Mouse (Mus musculus): ENCODE results near the gene Dhx57. TPM values are rescaled to one million over a fixed set of nuclear protein-coding genes. Genes with fewer than 3 reads are reported as not detected.
"Not testable (repeated sequence)": the region's sequence is repeated elsewhere in the genome, so short reads cannot be mapped to it uniquely, and the experiment has no call there.

Gene Dhx57
- polyA plus RNA-seq, 1 experiment from 2014 or later: 54.7 TPM

- peak overlapping the region; percentile 62 for H3K9ac ChIP-seq (replicated peaks; ENCODE audit: low read length)
- no peaks in the 10 kb centered on the region; the same call in 1 of the 2 replicates for H3K36me3 ChIP-seq (ENCODE audit: control insufficient read depth, insufficient read depth, low read length)
- H3K9me3 ChIP-seq (ENCODE audit: control insufficient read depth, low read length): no peaks in the 10 kb centered on the region
- peak overlapping the region; percentile 73 for H3K4me2 ChIP-seq (ENCODE audit: low read length)
- DNase-seq: no peak
- no peaks in the 10 kb centered on the region for H3K27me3 ChIP-seq (ENCODE audit: control insufficient read depth, insufficient read depth, low read length)
- peak overlapping the region; percentile 75 for H3K27ac ChIP-seq (replicated peaks; ENCODE audit: low read depth, low read length)
- peaks cover 3% of the 10 kb centered on the region; the same call in 1 of the 2 replicates for H3K4me1 ChIP-seq (ENCODE audit: control insufficient read depth, insufficient read depth, low read length)
- WGBS: 8% methylated on average over 9 of the region's 9 CpGs
- ATAC-seq (ENCODE audit: low FRiP score, low TSS enrichment): peak; percentile 29; the same call in 1 of the 2 replicates
- H3K4me3 ChIP-seq (replicated peaks; ENCODE audit: low read depth, low read length): peak overlapping the region; percentile 54
These were observed 66.4 kb downstream of the Dhx57 start for GRCm38 (mm10) chr17:80223829-80224228.

DNA sequence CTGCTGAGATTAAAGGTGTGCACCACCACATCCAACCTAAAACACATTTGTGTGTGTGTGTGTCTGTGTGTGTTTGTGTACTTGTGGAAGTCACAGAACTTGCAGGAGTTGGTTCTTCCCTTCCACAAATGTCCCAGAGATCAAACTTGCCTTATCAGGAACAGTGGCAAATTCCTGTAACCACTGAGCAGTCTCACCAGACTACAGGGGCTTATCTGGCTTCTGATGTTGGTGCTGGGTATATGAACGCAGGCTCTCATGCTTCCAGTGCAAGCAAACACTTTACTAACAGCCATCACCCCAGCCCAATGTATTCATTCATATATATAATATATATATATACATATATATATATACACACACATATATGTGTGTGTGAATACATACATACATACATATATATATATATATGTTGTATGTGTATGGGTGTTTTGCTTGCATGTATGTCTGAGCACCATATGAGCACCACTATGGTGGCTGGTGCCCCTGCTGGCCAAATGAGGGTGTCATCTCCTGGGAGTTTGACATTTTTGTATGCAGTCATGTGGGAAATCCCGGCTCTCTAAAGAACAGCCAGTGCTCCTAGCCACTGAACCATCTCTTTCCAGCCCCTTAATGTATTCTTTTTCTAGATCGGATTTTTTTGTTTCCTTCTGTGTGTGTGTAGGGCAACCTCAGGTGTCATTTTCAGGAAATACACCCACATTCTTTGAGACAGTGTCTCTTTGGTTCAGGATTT, 68.2 kb downstream of the Dhx57 start:
- DNase-seq (peak; percentile 27), ATAC-seq (ENCODE audit: low FRiP score, low TSS enrichment) (no peak)
- Histone ChIP-seq H3K9ac (replicated peaks; ENCODE audit: low read length) (no peak overlapping the region), H3K4me3 (replicated peaks; ENCODE audit: low read depth, low read length) (no peak overlapping the region), H3K4me1 (ENCODE audit: control insufficient read depth, insufficient read depth, low read length) (peaks cover 3% of the 10 kb centered on the region; the same call in 1 of the 2 replicates), H3K9me3 (ENCODE audit: control insufficient read depth, low read length) (no peaks in the 10 kb centered on the region), H3K4me2 (ENCODE audit: low read length) (no peak overlapping the region), H3K36me3 (ENCODE audit: control insufficient read depth, insufficient read depth, low read length) (no peaks in the 10 kb centered on the region; the same call in 1 of the 2 replicates), H3K27ac (replicated peaks; ENCODE audit: low read depth, low read length) (no peak overlapping the region), H3K27me3 (ENCODE audit: control insufficient read depth, insufficient read depth, low read length) (no peaks in the 10 kb centered on the region)
- 57% methylated on average over 3 of the region's 3 CpGs for WGBS

DNA sequence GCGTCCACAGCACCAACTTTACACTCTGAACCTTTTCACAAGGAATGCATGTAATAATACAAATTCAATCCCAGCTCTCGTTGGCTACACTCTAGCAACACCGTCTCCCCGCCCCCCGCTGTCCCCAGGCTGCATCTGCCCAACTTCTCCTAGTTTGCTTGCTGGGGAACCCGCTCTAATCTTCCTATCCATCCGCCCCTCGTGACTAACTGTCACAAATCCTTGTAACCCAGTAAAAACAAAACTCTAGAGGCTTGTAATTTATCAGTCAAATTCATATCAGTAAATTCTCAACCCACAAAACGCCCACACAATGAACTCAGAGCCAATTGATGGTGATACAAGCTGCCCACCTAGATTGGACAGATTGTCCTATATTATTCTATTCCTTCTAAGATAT, 69.1 kb downstream of the Dhx57 start:
- no peak overlapping the region for H3K4me2 ChIP-seq (ENCODE audit: low read length)
- no peaks in the 10 kb centered on the region for H3K9me3 ChIP-seq (ENCODE audit: control insufficient read depth, low read length)
- H3K4me1 ChIP-seq (ENCODE audit: control insufficient read depth, insufficient read depth, low read length): peaks cover 3% of the 10 kb centered on the region; the same call in 1 of the 2 replicates
- no peak overlapping the region for H3K4me3 ChIP-seq (replicated peaks; ENCODE audit: low read depth, low read length)
- ATAC-seq (ENCODE audit: low FRiP score, low TSS enrichment) (no peak), DNase-seq (no peak)
- H3K36me3 ChIP-seq (ENCODE audit: control insufficient read depth, insufficient read depth, low read length): no peaks in the 10 kb centered on the region
- no peak overlapping the region for H3K9ac ChIP-seq (replicated peaks; ENCODE audit: low read length)
- no peaks in the 10 kb centered on the region for H3K27me3 ChIP-seq (ENCODE audit: control insufficient read depth, insufficient read depth, low read length)
- WGBS: 75% methylated on average over 9 of the region's 9 CpGs
- no peak overlapping the region for H3K27ac ChIP-seq (replicated peaks; ENCODE audit: low read depth, low read length)

DNA sequence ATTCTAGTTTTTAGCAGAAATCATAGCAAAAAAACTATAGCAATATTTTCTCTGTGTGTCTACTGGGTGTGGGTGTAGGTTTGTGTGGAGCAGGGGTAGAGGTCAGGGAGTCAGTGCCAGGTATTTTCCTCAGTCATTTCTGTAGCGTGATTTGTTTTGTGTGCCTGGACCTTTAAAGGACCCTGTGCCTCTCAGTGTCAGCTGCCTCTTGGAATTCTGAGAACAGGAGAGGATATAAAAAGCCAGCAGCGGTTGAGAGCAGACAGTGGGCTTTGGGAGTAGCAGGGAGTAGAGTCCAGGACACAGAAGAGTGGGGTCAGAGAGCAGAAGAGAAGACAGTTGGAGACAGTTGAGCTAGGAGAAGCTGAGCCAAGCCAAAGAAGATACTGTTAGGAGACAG, 70.1 kb downstream of the Dhx57 start:
- Histone ChIP-seq H3K4me1 (ENCODE audit: control insufficient read depth, insufficient read depth, low read length) (peaks cover 3% of the 10 kb centered on the region; the same call in 1 of the 2 replicates), H3K4me2 (ENCODE audit: low read length) (no peak overlapping the region), H3K27me3 (ENCODE audit: control insufficient read depth, insufficient read depth, low read length) (no peaks in the 10 kb centered on the region), H3K4me3 (replicated peaks; ENCODE audit: low read depth, low read length) (no peak overlapping the region), H3K36me3 (ENCODE audit: control insufficient read depth, insufficient read depth, low read length) (no peaks in the 10 kb centered on the region), H3K27ac (replicated peaks; ENCODE audit: low read depth, low read length) (no peak overlapping the region), H3K9ac (replicated peaks; ENCODE audit: low read length) (no peak overlapping the region), H3K9me3 (ENCODE audit: control insufficient read depth, low read length) (no peaks in the 10 kb centered on the region)
- WGBS: 78% methylated on average over 2 of the region's 2 CpGs
- DNase-seq: no peak
- no peak for ATAC-seq (ENCODE audit: low FRiP score, low TSS enrichment)

DNA sequence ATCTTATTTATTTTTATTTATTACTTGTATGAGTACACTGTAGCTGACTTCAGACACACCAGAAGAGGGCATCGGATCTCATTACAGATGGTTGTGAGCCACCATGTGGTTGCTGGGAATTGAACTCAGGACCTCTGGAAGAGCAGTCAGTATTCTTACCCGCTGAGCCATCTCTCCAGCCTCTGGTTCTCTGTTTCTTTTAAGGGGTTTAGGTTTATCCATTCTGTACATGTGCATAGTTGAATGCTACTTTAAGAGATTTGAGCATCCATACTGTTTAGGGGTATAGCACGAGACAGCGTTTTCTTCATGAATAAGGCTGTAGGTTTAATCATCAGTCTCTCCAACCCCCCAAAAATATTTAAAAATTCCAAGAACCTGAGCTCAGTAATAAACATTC, 76.3 kb downstream of the Dhx57 start:
- DNase-seq: not testable (repeated sequence)

GRCm38 (mm10) chr17:80206671-80207581, 83.3 kb downstream of the Dhx57 start, which contains the start of the genes Srsf7 and Ttc39d:
Srsf7 (minus strand) TSS chr17:80207307.
Ttc39d (plus strand) TSS chr17:80207460.
- Histone ChIP-seq H3K4me2 (ENCODE audit: low read length) (peak within 1 kb of the TSS; percentile 93), H3K27me3 (ENCODE audit: control insufficient read depth, insufficient read depth, low read length) (no peaks in the 10 kb centered on the region), H3K36me3 (ENCODE audit: control insufficient read depth, insufficient read depth, low read length) (peaks cover 30% of the 10 kb centered on the region), H3K4me3 (replicated peaks; ENCODE audit: low read depth, low read length) (peak within 1 kb of the TSS; percentile 89), H3K9ac (replicated peaks; ENCODE audit: low read length) (peak within 1 kb of the TSS; percentile 98), H3K27ac (replicated peaks; ENCODE audit: low read depth, low read length) (peak within 1 kb of the TSS; percentile 99), H3K4me1 (ENCODE audit: control insufficient read depth, insufficient read depth, low read length) (peaks cover 9% of the 10 kb centered on the region), H3K9me3 (ENCODE audit: control insufficient read depth, low read length) (no peaks in the 10 kb centered on the region)
- ATAC-seq (ENCODE audit: low FRiP score, low TSS enrichment) (peak; percentile 93), DNase-seq (peak; percentile 100)
- WGBS: under 1% methylated on average over 93 of the region's 95 CpGs

More for the DNA sequence above, 76.3 kb downstream of the Dhx57 start:
- not testable (repeated sequence) for H3K9ac ChIP-seq (replicated peaks; ENCODE audit: low read length); H3K36me3 ChIP-seq (ENCODE audit: control insufficient read depth, insufficient read depth, low read length); H3K27ac ChIP-seq (replicated peaks; ENCODE audit: low read depth, low read length); H3K4me1 ChIP-seq (ENCODE audit: control insufficient read depth, insufficient read depth, low read length); H3K4me2 ChIP-seq (ENCODE audit: low read length); ATAC-seq (ENCODE audit: low FRiP score, low TSS enrichment); H3K27me3 ChIP-seq (ENCODE audit: control insufficient read depth, insufficient read depth, low read length); H3K9me3 ChIP-seq (ENCODE audit: control insufficient read depth, low read length); H3K4me3 ChIP-seq (replicated peaks; ENCODE audit: low read depth, low read length)
- 88% methylated on average over 4 of the region's 4 CpGs for WGBS

DNA sequence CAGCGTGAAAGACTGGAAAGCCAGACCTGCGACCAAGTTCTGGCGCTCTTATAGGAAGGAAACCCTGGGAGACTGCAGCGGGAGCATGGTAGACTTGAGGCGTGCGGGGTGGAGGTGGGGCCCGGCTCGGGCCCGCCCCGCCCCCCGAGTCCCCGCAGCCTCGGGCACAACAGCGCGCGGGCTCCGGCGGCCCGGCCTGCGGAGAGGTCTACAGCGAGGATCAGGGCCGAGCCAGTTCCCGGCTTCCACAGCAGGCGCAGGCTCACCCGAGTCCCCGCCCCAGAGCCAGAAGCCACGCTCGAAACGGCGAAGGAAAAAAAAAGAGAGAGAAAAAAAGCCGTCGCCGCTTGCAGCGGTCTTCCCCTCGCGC, 84.0 kb downstream of the Dhx57 start:
- H3K4me3 ChIP-seq (replicated peaks; ENCODE audit: low read depth, low read length): peak overlapping the region; percentile 89
- peak; percentile 70 for ATAC-seq (ENCODE audit: low FRiP score, low TSS enrichment)
- no peaks in the 10 kb centered on the region for H3K9me3 ChIP-seq (ENCODE audit: control insufficient read depth, low read length)
- H3K27me3 ChIP-seq (ENCODE audit: control insufficient read depth, insufficient read depth, low read length): no peaks in the 10 kb centered on the region
- H3K4me2 ChIP-seq (ENCODE audit: low read length): peak overlapping the region; percentile 93
- peaks cover 36% of the 10 kb centered on the region for H3K36me3 ChIP-seq (ENCODE audit: control insufficient read depth, insufficient read depth, low read length)
- peak overlapping the region; percentile 99 for H3K27ac ChIP-seq (replicated peaks; ENCODE audit: low read depth, low read length)
- H3K4me1 ChIP-seq (ENCODE audit: control insufficient read depth, insufficient read depth, low read length): peaks cover 9% of the 10 kb centered on the region
- under 1% methylated on average over 36 of the region's 36 CpGs for WGBS
- peak; percentile 74 for DNase-seq
- peak overlapping the region; percentile 98 for H3K9ac ChIP-seq (replicated peaks; ENCODE audit: low read length)

- DNase-seq (no peak), ATAC-seq (ENCODE audit: low FRiP score, low TSS enrichment) (no peak)
- H3K4me2 ChIP-seq (ENCODE audit: low read length): peak overlapping the region; percentile 93
- H3K9me3 ChIP-seq (ENCODE audit: control insufficient read depth, low read length): no peaks in the 10 kb centered on the region
- H3K27me3 ChIP-seq (ENCODE audit: control insufficient read depth, insufficient read depth, low read length): no peaks in the 10 kb centered on the region
- peak overlapping the region; percentile 99; the same call in 1 of the 2 replicates for H3K27ac ChIP-seq (replicated peaks; ENCODE audit: low read depth, low read length)
- WGBS: 33% methylated on average over 5 of the region's 5 CpGs
- peaks cover 40% of the 10 kb centered on the region for H3K36me3 ChIP-seq (ENCODE audit: control insufficient read depth, insufficient read depth, low read length)
- H3K4me1 ChIP-seq (ENCODE audit: control insufficient read depth, insufficient read depth, low read length): peaks cover 9% of the 10 kb centered on the region
- peak overlapping the region; percentile 98; the same call in 1 of the 2 replicates for H3K9ac ChIP-seq (replicated peaks; ENCODE audit: low read length)
- H3K4me3 ChIP-seq (replicated peaks; ENCODE audit: low read depth, low read length): peak overlapping the region; percentile 89
These were observed 84.6 kb downstream of the Dhx57 start for GRCm38 (mm10) chr17:80205657-80206056.
